Mouse (Mus musculus) bone marrow, adult 2 months (tissue): ENCODE data around the gene Mex3a.

Experiments
- CTCF ChIP-seq: fragments of 200-500 bp; IDR thresholded peaks from 2 replicates; pipeline ENCODE4 v1.5.1; 2011; ENCODE audit warnings: low read length, control low read depth; ENCODE audit not compliant: control insufficient read depth, insufficient read depth
- POLR2A ChIP-seq: fragments of 200-500 bp; IDR thresholded peaks from 2 replicates; pipeline ENCODE4 v1.6.1; 2011; ENCODE audit warnings: low read depth, mild to moderate bottlenecking, control low read depth, low read length, borderline replicate concordance; ENCODE audit not compliant: control insufficient read depth

DNA sequence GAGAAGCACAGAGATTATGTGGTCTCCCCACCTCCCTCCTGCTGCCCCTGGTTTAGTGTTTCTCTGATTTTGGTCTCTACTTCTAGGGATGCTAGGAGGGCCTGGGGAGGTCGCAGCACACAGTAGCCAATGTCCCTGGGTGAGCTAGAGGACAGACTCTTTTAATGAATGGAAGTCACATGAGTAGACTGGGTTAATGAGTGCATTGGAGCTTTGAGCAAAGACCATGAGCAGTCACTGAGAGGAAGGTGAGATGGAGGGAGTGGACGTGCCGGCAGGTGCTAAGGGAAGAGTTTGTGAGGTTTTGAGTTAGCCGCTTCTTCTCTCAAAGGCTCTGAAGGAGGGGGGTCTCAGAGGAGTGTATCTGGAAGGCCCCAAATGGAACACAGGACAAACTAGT, 3.3 kb downstream of the Mex3a start:
- TF ChIP-seq CTCF (no peak), POLR2A (no peak)
